Mouse (Mus musculus) neural tube, embryonic 11.5 days (tissue): ENCODE results near the gene Glg1. TPM values are rescaled to one million over a fixed set of nuclear protein-coding genes. Genes with fewer than 3 reads are reported as not detected.
"Not testable (repeated sequence)": the region's sequence is repeated elsewhere in the genome, so short reads cannot be mapped to it uniquely, and the experiment has no call there.

ENCODE experiments used
- ATAC-seq: fragments of 200-750 bp; cut with Nextera tagmentation; 2 replicates; pipeline ENCODE4 v1.8.0; 2017; ENCODE audit warnings: moderate number of reproducible peaks, mild to moderate bottlenecking, moderate TSS enrichment, moderate library complexity; ENCODE audit not compliant: insufficient read depth, low FRiP score, low TSS enrichment
- DNase-seq: peaks from one replicate; pipeline ENCODE4 v3.0.0-alpha.2; 2015; ENCODE audit warnings: low spot score
- H3K27ac ChIP-seq: fragments of 300-500 bp; sonication (generic); 2 replicates; pipeline ENCODE4 v1.5.1; 2014; ENCODE audit warnings: low read depth, mild to moderate bottlenecking, low read length
- H3K27me3 ChIP-seq: fragments of 300-500 bp; sonication (generic); 2 replicates; pipeline ENCODE4 v1.6.1; 2014; ENCODE audit warnings: mild to moderate bottlenecking, low read length, mixed read lengths; ENCODE audit not compliant: control insufficient read depth, insufficient read depth
- H3K36me3 ChIP-seq: fragments of 300-500 bp; sonication (generic); 2 replicates; pipeline ENCODE4 v1.6.1; 2014; ENCODE audit warnings: mild to moderate bottlenecking, low read length, moderate library complexity, mixed read lengths; ENCODE audit not compliant: control insufficient read depth, insufficient read depth
- H3K4me1 ChIP-seq: fragments of 300-500 bp; sonication (generic); 2 replicates; pipeline ENCODE4 v1.6.1; 2014; ENCODE audit warnings: low read length, mixed read lengths; ENCODE audit not compliant: control insufficient read depth, insufficient read depth
- H3K4me2 ChIP-seq: fragments of 300-500 bp; sonication (generic); 2 replicates; pipeline ENCODE4 v1.6.1; 2014; ENCODE audit warnings: low read depth, mild to moderate bottlenecking, moderate library complexity
- H3K4me3 ChIP-seq: fragments of 300-500 bp; sonication (generic); 2 replicates; pipeline ENCODE4 v1.5.1; 2014; ENCODE audit warnings: low read depth, low read length
- H3K9ac ChIP-seq: fragments of 300-500 bp; sonication (generic); 2 replicates; pipeline ENCODE4 v1.6.1; 2014; ENCODE audit warnings: mild to moderate bottlenecking, low read length
- H3K9me3 ChIP-seq: fragments of 300-500 bp; sonication (generic); 2 replicates; pipeline ENCODE4 v1.6.1; 2016; ENCODE audit warnings: low read length; ENCODE audit not compliant: control insufficient read depth
- WGBS: fragments of 180-500 bp; shearing (Covaris S2); extraction: QIAGEN DNeasy Blood & Tissue Kit; methylation state at CpG from one replicate; pipeline ENCODE4 v1.1.7; 2014; 5-methylcytosine and 5-hydroxymethylcytosine counted together
- polyA plus RNA-seq: library from polyadenylated mRNA; unstranded; fragments of >200 nt; fragmentation: Nextera tagmentation; extraction: Ambion mirVana; gene quantifications from 2 replicates; pipeline ENCODE4 v1.2.1, GENCODE M21; 2014

The Glg1 gene
- 78.3 and 83.2 TPM in 2 replicates for polyA plus RNA-seq

DNA sequence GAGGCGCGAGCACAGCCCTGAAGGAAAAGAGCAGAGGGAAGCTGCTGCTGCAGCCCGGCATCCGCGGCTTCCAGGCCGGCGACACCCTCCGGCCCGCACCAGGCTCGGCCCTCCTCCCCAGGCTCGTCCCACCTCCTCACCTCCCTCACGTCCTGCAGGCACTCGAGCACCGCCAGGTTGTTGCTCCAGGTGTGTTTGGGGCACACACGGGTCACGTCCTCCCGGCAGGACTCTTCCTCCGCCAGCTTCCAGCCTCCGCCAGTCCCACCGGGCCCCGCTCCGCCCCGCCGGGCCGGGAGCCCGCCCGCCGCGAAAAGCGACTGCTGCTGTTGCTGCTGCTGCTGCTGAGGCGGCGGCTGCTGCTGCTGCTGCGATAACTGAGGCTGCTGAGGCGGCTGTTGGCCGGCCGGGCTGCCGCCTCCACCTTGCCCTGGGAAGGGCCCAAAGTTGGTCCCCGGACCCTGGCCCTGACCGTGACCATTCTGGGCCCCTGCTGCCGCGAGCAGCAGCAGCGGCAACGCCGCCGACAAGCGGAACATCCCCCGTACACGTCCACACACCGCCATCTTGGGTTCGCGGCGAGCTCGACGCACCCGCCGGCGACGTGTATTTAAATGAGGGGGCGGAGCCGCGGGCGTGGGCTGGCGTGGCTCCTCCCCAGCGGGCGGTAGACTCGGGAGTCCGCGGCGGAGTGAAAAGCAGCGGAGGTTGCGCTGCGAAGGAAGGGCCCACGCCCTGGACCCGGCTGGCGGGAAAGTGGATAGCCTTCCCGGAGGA, at the start of gene Glg1:
Gene Glg1, minus strand, starts transcription at position 586 of the 777 bp plus-strand sequence.
- no peaks in the 10 kb centered on the region for H3K9me3 ChIP-seq
- peak; percentile 96 for DNase-seq
- H3K4me1 ChIP-seq = peaks cover 5% of the 10 kb centered on the region; the same call in 1 of the 2 replicates
- no peaks in the 10 kb centered on the region for H3K27me3 ChIP-seq
- peak; percentile 95 for ATAC-seq
- under 1% methylated on average over 67 of the region's 76 CpGs for WGBS
- H3K9ac ChIP-seq = peak within 1 kb of the TSS; percentile 94
- H3K27ac ChIP-seq = peak within 1 kb of the TSS; percentile 97
- H3K4me3 ChIP-seq = peak within 1 kb of the TSS; percentile 71
- H3K36me3 ChIP-seq = no peaks in the 10 kb centered on the region
- H3K4me2 ChIP-seq = peak within 1 kb of the TSS; percentile 47

DNA sequence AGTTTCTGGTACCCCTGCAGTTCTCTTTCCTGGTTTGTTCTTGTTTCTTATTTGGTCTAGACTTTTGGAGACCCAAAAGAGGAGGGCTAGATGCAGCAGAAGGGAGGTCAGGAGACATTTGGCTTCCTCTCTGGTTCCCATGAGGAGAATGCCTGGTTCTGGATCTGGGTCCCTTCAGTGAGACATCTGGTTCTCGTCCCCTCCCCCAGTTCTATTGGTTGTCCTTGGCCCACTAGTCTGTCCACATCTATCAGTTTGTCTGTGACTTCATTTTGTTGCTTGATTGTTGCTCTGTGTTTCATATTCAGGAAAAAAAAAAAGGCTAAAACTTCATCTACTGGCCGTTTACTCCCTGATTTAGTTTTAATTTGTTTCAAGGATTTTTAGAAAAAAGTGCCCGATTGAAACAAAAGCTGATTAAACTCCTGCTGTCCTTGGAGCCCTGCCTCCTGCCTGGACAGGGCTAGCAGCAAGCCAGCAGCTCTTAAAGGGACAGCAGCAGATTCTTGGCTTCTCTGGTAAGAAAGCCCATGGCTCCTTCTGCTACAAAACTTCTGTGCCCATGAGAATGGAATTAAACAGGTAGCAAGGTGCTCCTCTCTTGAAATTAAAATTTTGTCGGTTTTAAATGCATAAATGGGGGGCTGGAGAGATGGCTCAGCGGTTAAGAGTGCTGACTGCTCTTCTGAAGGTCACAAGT, 46.2 kb upstream of the Glg1 start:
- no peak overlapping the region for H3K9ac ChIP-seq
- no peaks in the 10 kb centered on the region for H3K27me3 ChIP-seq
- no peaks in the 10 kb centered on the region for H3K36me3 ChIP-seq
- no peak overlapping the region for H3K27ac ChIP-seq
- H3K4me2 ChIP-seq = no peak overlapping the region
- H3K4me1 ChIP-seq = no peaks in the 10 kb centered on the region
- H3K4me3 ChIP-seq = no peak overlapping the region
- WGBS = 40% methylated on average over 5 of the region's 5 CpGs
- H3K9me3 ChIP-seq = no peaks in the 10 kb centered on the region
- ATAC-seq = no peak
- DNase-seq = no peak

DNA sequence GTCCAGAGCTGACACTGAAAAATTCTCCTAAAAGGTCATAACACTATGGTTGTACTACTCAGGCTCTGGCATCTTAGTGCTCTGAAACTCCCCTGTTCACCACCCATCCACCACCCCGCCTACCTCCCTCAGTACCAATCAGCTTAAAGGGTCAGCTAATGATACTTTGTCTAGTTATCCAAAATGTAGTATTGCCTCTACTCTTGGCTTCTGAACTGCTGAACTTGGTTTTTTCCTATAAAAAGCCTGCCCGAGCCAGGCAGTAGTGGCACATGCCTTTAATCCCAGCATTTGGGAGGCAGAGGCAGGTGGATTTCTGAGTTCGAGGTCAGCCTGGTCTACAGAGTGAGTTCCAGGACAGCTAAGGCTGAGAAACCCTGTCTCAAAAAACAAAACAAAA, 45.3 kb upstream of the Glg1 start:
- Histone ChIP-seq H3K4me2 (no peak overlapping the region), H3K36me3 (no peaks in the 10 kb centered on the region), H3K4me1 (no peaks in the 10 kb centered on the region), H3K27me3 (no peaks in the 10 kb centered on the region), H3K4me3 (no peak overlapping the region), H3K9ac (no peak overlapping the region), H3K27ac (no peak overlapping the region), H3K9me3 (no peaks in the 10 kb centered on the region)
- DNase-seq (no peak), ATAC-seq (no peak)
- 88% methylated on average over 3 of the region's 3 CpGs for WGBS

DNA sequence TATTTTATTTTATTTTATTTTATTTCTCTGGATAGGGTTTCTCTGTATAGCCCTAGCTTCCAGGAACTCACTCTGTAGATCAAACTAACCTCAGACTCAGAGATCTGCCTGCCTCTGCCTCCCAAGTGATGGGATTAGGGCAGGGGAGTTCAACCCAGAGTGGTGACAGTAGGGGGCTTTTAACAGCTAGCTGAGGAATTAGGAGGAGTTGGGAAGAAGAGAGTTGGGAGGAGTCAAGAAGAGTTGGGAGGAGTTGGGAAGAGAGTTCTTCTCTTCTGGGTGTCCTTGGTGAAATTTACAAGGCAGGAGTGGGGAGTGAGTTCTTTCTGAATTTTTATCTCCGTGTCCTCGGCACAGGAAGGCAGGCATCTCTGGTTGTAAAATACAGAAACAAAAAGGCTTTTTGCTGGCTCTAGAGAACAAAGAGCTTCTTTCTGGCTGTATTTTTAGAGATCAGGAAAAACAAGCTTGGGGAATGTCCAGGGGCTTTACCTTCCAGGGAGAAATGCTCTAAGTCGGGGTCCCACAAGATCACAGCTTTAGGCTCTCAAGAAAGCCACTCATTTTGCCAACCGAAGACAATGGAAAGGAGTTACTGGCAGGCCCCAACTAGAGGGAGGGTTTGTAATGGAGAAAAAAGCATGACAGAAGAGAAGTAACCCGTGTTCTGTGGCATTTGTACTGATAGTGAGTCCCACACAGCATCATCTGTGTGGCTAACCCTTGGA, 44.2 kb upstream of the Glg1 start:
- not testable (repeated sequence) for H3K4me3 ChIP-seq, ATAC-seq, H3K9me3 ChIP-seq, H3K9ac ChIP-seq, H3K27ac ChIP-seq, DNase-seq, H3K4me1 ChIP-seq, H3K4me2 ChIP-seq, H3K36me3 ChIP-seq, H3K27me3 ChIP-seq
- 73% methylated on average over 5 of the region's 5 CpGs for whole genome bisulfite sequencing

DNA sequence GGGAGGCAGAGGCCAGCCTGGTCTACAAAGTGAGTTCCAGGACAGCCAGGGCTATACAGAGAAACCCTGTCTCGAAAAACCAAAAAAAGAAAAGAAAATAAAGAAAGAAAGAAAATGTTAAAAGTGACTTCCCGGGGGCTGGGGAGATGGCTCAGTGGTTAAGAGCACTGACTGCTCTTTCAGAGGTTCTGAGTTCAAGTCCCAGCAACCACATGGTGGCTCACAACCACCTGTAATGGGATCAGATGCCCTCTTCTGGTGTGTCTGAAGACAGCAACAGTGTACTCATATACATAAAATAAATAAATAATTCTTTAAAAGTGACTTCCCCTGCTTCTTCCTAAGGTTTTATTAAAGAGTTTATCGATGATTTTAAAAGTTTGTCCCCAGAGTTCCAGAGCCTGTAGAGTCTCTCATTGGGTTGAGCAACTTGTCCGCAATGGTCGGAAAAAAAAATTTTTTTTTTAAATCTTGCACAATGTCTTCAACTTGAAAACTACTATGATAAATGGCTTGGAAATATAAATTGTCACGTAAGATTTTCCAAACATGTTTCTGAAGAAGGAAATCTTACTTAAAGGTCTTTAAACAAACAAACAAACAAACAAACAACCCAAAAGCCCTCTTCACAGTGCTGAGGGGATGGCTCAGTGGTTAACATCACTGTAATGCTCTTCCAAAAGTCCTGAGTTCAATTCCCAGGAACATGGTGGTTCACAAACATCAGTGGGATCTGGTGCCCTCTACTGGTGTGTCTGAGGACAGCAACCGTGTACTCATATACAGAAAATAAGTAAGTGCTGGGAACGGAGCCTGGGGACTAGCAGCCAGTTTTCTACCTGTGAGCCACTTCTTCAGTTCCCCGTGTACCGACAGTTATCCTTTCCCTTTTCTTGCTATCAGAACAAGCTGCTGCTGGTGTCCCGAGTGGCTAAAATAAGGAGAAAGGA, 41.9 kb upstream of the Glg1 start:
- no peak for ATAC-seq

DNA sequence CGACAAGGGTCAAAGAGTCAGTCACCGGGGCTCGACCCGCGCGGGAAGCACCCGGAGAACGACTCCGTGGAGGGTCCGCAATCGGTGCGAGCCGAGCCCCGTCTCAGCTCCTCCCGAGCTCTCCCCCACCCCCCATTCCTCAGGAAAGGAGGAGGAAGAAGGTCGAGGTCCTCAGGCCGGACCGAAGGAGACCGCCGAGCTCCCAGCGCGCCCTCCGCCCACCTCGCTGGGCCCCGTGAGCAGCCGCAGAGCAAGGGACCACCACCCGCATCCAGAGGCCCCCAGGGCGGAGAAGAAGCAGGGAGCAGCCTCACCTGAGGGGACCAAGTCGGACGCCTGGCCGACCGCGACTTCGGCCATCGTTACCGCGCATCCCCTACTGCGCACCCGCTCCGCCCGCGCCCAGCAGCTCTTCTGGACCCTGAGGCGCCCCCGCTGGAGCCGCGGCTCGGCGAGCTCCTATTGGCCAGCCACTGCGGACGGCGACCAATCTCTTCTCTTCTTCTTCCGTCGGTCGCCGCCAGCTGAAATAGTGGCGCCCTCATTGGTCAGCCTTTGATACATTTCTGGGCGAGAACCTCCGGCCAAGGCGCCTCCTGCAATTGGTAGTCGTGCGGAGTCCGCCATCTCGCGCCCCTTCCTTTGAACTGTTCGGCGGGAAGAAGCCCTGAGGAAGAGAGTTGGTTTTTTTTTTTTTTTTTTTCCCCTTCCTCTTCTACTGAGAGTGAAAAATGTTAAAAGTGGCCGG, 41.0 kb upstream of the Glg1 start, which contains the start of gene Rfwd3:
Gene Rfwd3, minus strand, starts transcription at position 402 of the 748 bp plus-strand sequence.
- ATAC-seq = peak; percentile 99
- Histone ChIP-seq H3K4me3 (peak within 1 kb of the TSS; percentile 91), H3K9me3 (no peaks in the 10 kb centered on the region), H3K27me3 (no peaks in the 10 kb centered on the region), H3K4me2 (peak within 1 kb of the TSS; percentile 59), H3K36me3 (peaks cover 3% of the 10 kb centered on the region; the same call in 1 of the 2 replicates), H3K4me1 (no peaks in the 10 kb centered on the region), H3K9ac (peak within 1 kb of the TSS; percentile 92), H3K27ac (peak within 1 kb of the TSS; percentile 82)
- peak; percentile 94 for DNase-seq
- under 1% methylated on average over 64 of the region's 67 CpGs for WGBS

More for the DNA sequence above, 41.9 kb upstream of the Glg1 start:
- no peaks in the 10 kb centered on the region for H3K9me3 ChIP-seq
- H3K9ac ChIP-seq = no peak overlapping the region
- H3K4me2 ChIP-seq = no peak overlapping the region
- H3K27me3 ChIP-seq = no peaks in the 10 kb centered on the region
- H3K4me1 ChIP-seq = no peaks in the 10 kb centered on the region
- H3K27ac ChIP-seq = no peak overlapping the region
- H3K4me3 ChIP-seq = peak overlapping the region; percentile 3; the same call in 1 of the 2 replicates
- WGBS = 66% methylated on average over 11 of the region's 11 CpGs
- peaks cover 3% of the 10 kb centered on the region; the same call in 1 of the 2 replicates for H3K36me3 ChIP-seq
- no peak for DNase-seq

DNA sequence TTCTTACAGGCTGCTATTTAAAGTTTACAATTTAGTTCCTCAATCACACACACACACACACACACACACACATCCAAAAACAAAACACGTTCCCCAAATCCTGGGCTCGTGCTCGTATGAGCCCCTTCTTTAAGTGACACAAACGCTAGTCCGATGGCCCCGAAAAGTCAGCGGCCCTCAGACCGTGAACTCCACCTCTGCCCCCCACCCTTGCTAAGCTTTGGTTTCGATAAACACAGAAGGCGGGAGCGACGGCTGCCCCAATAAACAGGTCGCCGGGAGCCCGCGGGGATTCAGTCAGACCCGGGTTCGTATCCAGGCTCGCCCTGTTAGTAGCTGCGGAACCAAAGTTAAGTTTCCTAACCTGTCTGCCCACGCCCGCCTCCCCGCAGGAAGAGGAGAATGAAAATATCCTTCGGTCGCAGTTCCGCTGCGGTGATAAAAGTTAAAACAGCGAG, 40.4 kb upstream of the Glg1 start:
- Histone ChIP-seq H3K27me3 (no peaks in the 10 kb centered on the region), H3K27ac (peak overlapping the region; percentile 82), H3K36me3 (peaks cover 3% of the 10 kb centered on the region), H3K4me1 (no peaks in the 10 kb centered on the region), H3K9ac (peak overlapping the region; percentile 92), H3K9me3 (no peaks in the 10 kb centered on the region), H3K4me2 (peak overlapping the region; percentile 59), H3K4me3 (peak overlapping the region; percentile 91)
- 0% methylated on average over 28 of the region's 28 CpGs for WGBS
- ATAC-seq = peak; percentile 10; the same call in 1 of the 2 replicates
- DNase-seq = no peak
